Mouse (Mus musculus) neural tube, embryonic 12.5 days (tissue): Measurements from ENCODE around the gene Ccdc88c. TPM values are rescaled to one million over a fixed set of nuclear protein-coding genes. Genes with fewer than 3 reads are reported as not detected.

Source experiments
- ATAC-seq: fragments of 200-750 bp; cut with Nextera tagmentation; 2 replicates; pipeline ENCODE4 v1.8.0; 2017; ENCODE audit warnings: low read depth, mild to moderate bottlenecking, moderate TSS enrichment, moderate library complexity; ENCODE audit not compliant: low FRiP score
- H3K27ac ChIP-seq: fragments of 300-500 bp; sonication (generic); 2 replicates; pipeline ENCODE4 v1.5.1; 2016
- H3K27me3 ChIP-seq: fragments of 300-500 bp; sonication (generic); replicated peaks from 2 replicates; pipeline ENCODE4 v1.6.1; 2016; ENCODE audit warnings: mild to moderate bottlenecking
- H3K36me3 ChIP-seq: fragments of 300-500 bp; sonication (generic); 2 replicates; pipeline ENCODE4 v1.6.1; 2016; ENCODE audit warnings: mild to moderate bottlenecking
- H3K4me1 ChIP-seq: fragments of 300-500 bp; sonication (generic); 2 replicates; pipeline ENCODE4 v1.6.1; 2016
- H3K4me2 ChIP-seq: fragments of 300-500 bp; sonication (generic); replicated peaks from 2 replicates; pipeline ENCODE4 v1.6.1; 2016; ENCODE audit warnings: mild to moderate bottlenecking
- H3K4me3 ChIP-seq: fragments of 300-500 bp; sonication (generic); 2 replicates; pipeline ENCODE4 v1.5.1; 2016
- H3K9ac ChIP-seq: fragments of 300-500 bp; sonication (generic); 2 replicates; pipeline ENCODE4 v1.6.1; 2016; ENCODE audit warnings: mild to moderate bottlenecking
- H3K9me3 ChIP-seq: fragments of 300-500 bp; sonication (generic); 2 replicates; pipeline ENCODE4 v1.6.1; 2016; ENCODE audit warnings: mild to moderate bottlenecking
- WGBS: fragments of 180-500 bp; shearing (Covaris S2); methylation state at CpG from one replicate; pipeline ENCODE4 v1.1.7; 2016; 5-methylcytosine and 5-hydroxymethylcytosine counted together
- polyA plus RNA-seq: library from polyadenylated mRNA; unstranded; fragments of >200 nt; fragmentation: Nextera tagmentation; extraction: Ambion mirVana; gene quantifications from 2 replicates; pipeline ENCODE4 v1.2.1, GENCODE M21; 2016

Gene Ccdc88c
- polyA plus RNA-seq, 1 experiment from 2014 or later, result 14.7 TPM

- Histone ChIP-seq H3K9ac (no peak overlapping the region), H3K4me2 (no peak overlapping the region), H3K4me3 (no peak overlapping the region), H3K9me3 (no peaks in the 10 kb centered on the region), H3K4me1 (no peaks in the 10 kb centered on the region), H3K27ac (no peak overlapping the region), H3K36me3 (no peaks in the 10 kb centered on the region), H3K27me3 (no peaks in the 10 kb centered on the region)
- no peak for ATAC-seq
Observed at GRCm38 (mm10) chr12:100977551-100977950, 51.3 kb downstream of the Ccdc88c start.

- peaks cover 24% of the 10 kb centered on the region for H3K36me3 ChIP-seq
- H3K4me1 ChIP-seq, result no peaks in the 10 kb centered on the region
- ATAC-seq, result no peak
- no peak overlapping the region for H3K4me2 ChIP-seq
- no peaks in the 10 kb centered on the region for H3K27me3 ChIP-seq
- no peak overlapping the region for H3K4me3 ChIP-seq
- H3K9ac ChIP-seq, result no peak overlapping the region
- WGBS, result 80% methylated on average over 7 of the region's 7 CpGs
- no peaks in the 10 kb centered on the region for H3K9me3 ChIP-seq
- H3K27ac ChIP-seq, result no peak overlapping the region
Observed at GRCm38 (mm10) chr12:100969808-100970207, 59.0 kb downstream of the Ccdc88c start.

- Histone ChIP-seq H3K9me3 (no peaks in the 10 kb centered on the region), H3K27me3 (no peaks in the 10 kb centered on the region), H3K9ac (no peak overlapping the region), H3K36me3 (peaks cover 27% of the 10 kb centered on the region), H3K4me1 (no peaks in the 10 kb centered on the region), H3K4me2 (no peak overlapping the region), H3K27ac (no peak overlapping the region), H3K4me3 (no peak overlapping the region)
- no peak for ATAC-seq
- 94% methylated on average over 12 of the region's 12 CpGs for WGBS
Observed at GRCm38 (mm10) chr12:100967383-100967782, 61.5 kb downstream of the Ccdc88c start.

GRCm38 (mm10) chr12:100966253-100966652, 62.6 kb downstream of the Ccdc88c start:
- no peak overlapping the region for H3K4me3 ChIP-seq
- H3K4me2 ChIP-seq, result no peak overlapping the region
- peaks cover 27% of the 10 kb centered on the region for H3K36me3 ChIP-seq
- no peaks in the 10 kb centered on the region for H3K27me3 ChIP-seq
- ATAC-seq, result no peak
- WGBS, result 94% methylated on average over 9 of the region's 9 CpGs
- no peaks in the 10 kb centered on the region for H3K9me3 ChIP-seq
- H3K9ac ChIP-seq, result no peak overlapping the region
- H3K27ac ChIP-seq, result no peak overlapping the region
- no peaks in the 10 kb centered on the region for H3K4me1 ChIP-seq

- H3K4me2 ChIP-seq, result no peak overlapping the region
- ATAC-seq, result no peak
- H3K9ac ChIP-seq, result no peak overlapping the region
- H3K4me1 ChIP-seq, result no peaks in the 10 kb centered on the region
- 93% methylated on average over 3 of the region's 3 CpGs for WGBS
- no peak overlapping the region for H3K4me3 ChIP-seq
- H3K27me3 ChIP-seq, result no peaks in the 10 kb centered on the region
- H3K36me3 ChIP-seq, result peaks cover 27% of the 10 kb centered on the region
- no peaks in the 10 kb centered on the region for H3K9me3 ChIP-seq
- H3K27ac ChIP-seq, result no peak overlapping the region
Observed at GRCm38 (mm10) chr12:100965298-100965697, 63.6 kb downstream of the Ccdc88c start.

GRCm38 (mm10) chr12:100958621-100959592, 69.9 kb downstream of the Ccdc88c start:
- Histone ChIP-seq H3K27ac (no peak overlapping the region), H3K4me3 (no peak overlapping the region), H3K9me3 (no peaks in the 10 kb centered on the region), H3K4me2 (no peak overlapping the region), H3K4me1 (peaks cover 26% of the 10 kb centered on the region), H3K27me3 (no peaks in the 10 kb centered on the region; the same call in 1 of the 2 replicates), H3K36me3 (no peaks in the 10 kb centered on the region; the same call in 1 of the 2 replicates), H3K9ac (no peak overlapping the region)
- 76% methylated on average over 15 of the region's 15 CpGs for WGBS
- no peak for ATAC-seq

- 18% methylated on average over 5 of the region's 5 CpGs for WGBS
- peak; percentile 59 for ATAC-seq
- H3K27ac ChIP-seq, result no peak overlapping the region
- H3K4me1 ChIP-seq, result peaks cover 26% of the 10 kb centered on the region
- H3K27me3 ChIP-seq, result no peaks in the 10 kb centered on the region; the same call in 1 of the 2 replicates
- H3K36me3 ChIP-seq, result no peaks in the 10 kb centered on the region; the same call in 1 of the 2 replicates
- no peak overlapping the region for H3K4me2 ChIP-seq
- H3K9ac ChIP-seq, result no peak overlapping the region
- no peak overlapping the region for H3K4me3 ChIP-seq
- H3K9me3 ChIP-seq, result no peaks in the 10 kb centered on the region
Observed at GRCm38 (mm10) chr12:100958006-100958405, 70.8 kb downstream of the Ccdc88c start.

GRCm38 (mm10) chr12:100957257-100957656, 71.6 kb downstream of the Ccdc88c start:
- ATAC-seq, result peak; percentile 32; the same call in 1 of the 2 replicates
- no peaks in the 10 kb centered on the region for H3K9me3 ChIP-seq
- H3K27me3 ChIP-seq, result no peaks in the 10 kb centered on the region; the same call in 1 of the 2 replicates
- H3K4me3 ChIP-seq, result no peak overlapping the region
- no peaks in the 10 kb centered on the region; the same call in 1 of the 2 replicates for H3K36me3 ChIP-seq
- H3K27ac ChIP-seq, result no peak overlapping the region
- H3K4me2 ChIP-seq, result no peak overlapping the region
- WGBS, result 33% methylated on average over 3 of the region's 3 CpGs
- no peak overlapping the region for H3K9ac ChIP-seq
- peaks cover 32% of the 10 kb centered on the region for H3K4me1 ChIP-seq

- WGBS, result 58% methylated on average over 4 of the region's 4 CpGs
- Histone ChIP-seq H3K36me3 (no peaks in the 10 kb centered on the region; the same call in 1 of the 2 replicates), H3K4me3 (no peak overlapping the region), H3K27me3 (no peaks in the 10 kb centered on the region; the same call in 1 of the 2 replicates), H3K9ac (no peak overlapping the region), H3K4me1 (peaks cover 33% of the 10 kb centered on the region), H3K4me2 (no peak overlapping the region), H3K9me3 (no peaks in the 10 kb centered on the region), H3K27ac (no peak overlapping the region)
- no peak for ATAC-seq
Observed at GRCm38 (mm10) chr12:100956825-100957224, 72.0 kb downstream of the Ccdc88c start.

GRCm38 (mm10) chr12:100956028-100956427, 72.8 kb downstream of the Ccdc88c start:
- H3K4me3 ChIP-seq, result no peak overlapping the region
- no peaks in the 10 kb centered on the region for H3K9me3 ChIP-seq
- ATAC-seq, result no peak
- H3K36me3 ChIP-seq, result no peaks in the 10 kb centered on the region; the same call in 1 of the 2 replicates
- peaks cover 33% of the 10 kb centered on the region for H3K4me1 ChIP-seq
- no peak overlapping the region for H3K9ac ChIP-seq
- H3K27ac ChIP-seq, result no peak overlapping the region
- H3K27me3 ChIP-seq, result no peaks in the 10 kb centered on the region; the same call in 1 of the 2 replicates
- no peak overlapping the region for H3K4me2 ChIP-seq
- 93% methylated on average over 2 of the region's 2 CpGs for WGBS

GRCm38 (mm10) chr12:100953926-100954325, 74.9 kb downstream of the Ccdc88c start:
- Histone ChIP-seq H3K4me1 (peaks cover 33% of the 10 kb centered on the region), H3K9ac (no peak overlapping the region), H3K36me3 (peaks cover 3% of the 10 kb centered on the region), H3K9me3 (no peaks in the 10 kb centered on the region), H3K27me3 (no peaks in the 10 kb centered on the region; the same call in 1 of the 2 replicates), H3K4me3 (no peak overlapping the region), H3K4me2 (no peak overlapping the region), H3K27ac (no peak overlapping the region)
- 88% methylated on average over 8 of the region's 8 CpGs for whole genome bisulfite sequencing
- no peak for ATAC-seq

- Histone ChIP-seq H3K27ac (no peak overlapping the region), H3K9me3 (no peaks in the 10 kb centered on the region), H3K4me2 (0 out of 2 replicates have a peak overlapping the region, but pooled peaks have one; percentile 9), H3K27me3 (no peaks in the 10 kb centered on the region), H3K4me1 (peaks cover 17% of the 10 kb centered on the region), H3K9ac (no peak overlapping the region), H3K36me3 (peaks cover 17% of the 10 kb centered on the region), H3K4me3 (no peak overlapping the region)
- ATAC-seq, result peak; percentile 80
- 36% methylated on average over 9 of the region's 9 CpGs for WGBS
Observed at GRCm38 (mm10) chr12:100952193-100952931, 76.5 kb downstream of the Ccdc88c start.
